Comparison of ENCODE assay signal across 8 mouse cellular contexts in genomic region chr17:24140845-24141424, GRCm38 (mm10). TPM values are rescaled to one million over a fixed set of nuclear protein-coding genes. Genes with fewer than 3 reads are reported as not detected.
DNase-seq lines count a peak whose midpoint lies in the region; ATAC-seq and TF ChIP-seq lines count a peak whose summit lies in the region.

No protein-coding gene starts in this region.

- TF ChIP-seq EP300 in CH12.LX (IDR thresholded peaks at IDR 0.05; ENCODE audit: low read length), result no peak

- no peak for DNase-seq in cerebellum, adult 18-20 months
- peak; percentile 37 for DNase-seq in CH12.LX (ENCODE audit: extremely low read depth)
- peak; percentile 26 for DNase-seq in embryo, embryonic 10.5 days (ENCODE audit: low spot score)
- DNase-seq in hindbrain, embryonic 11.5 days (ENCODE audit: low spot score), result peak; percentile 47
- DNase-seq in natural killer cell, adult 2 months (ENCODE audit: low spot score in 2 of 2), result peak; percentile 29 to 35
- DNase-seq in urinary bladder, postnatal 4 days (ENCODE audit: low spot score in 2 of 2), result no peak

- H3K9me3 ChIP-seq in CH12.LX (replicated peaks; ENCODE audit: low read length), result no peaks in the 10 kb centered on the region
- H3K9me3 ChIP-seq in hindbrain, embryonic 11.5 days (ENCODE audit: control insufficient read depth, low read length), result no peaks in the 10 kb centered on the region
- no peaks in the 10 kb centered on the region for H3K9me3 ChIP-seq in limb, embryonic 13.5 days

- H3K4me2 ChIP-seq in CH12.LX (ENCODE audit: insufficient read depth, low read depth, poor library complexity, severe bottlenecking), result peak overlapping the region; percentile 100
- peak overlapping the region; percentile 76 for H3K4me2 ChIP-seq in hindbrain, embryonic 11.5 days (replicated peaks; ENCODE audit: low read depth, low read length)
- peak overlapping the region; percentile 87 for H3K4me2 ChIP-seq in limb, embryonic 13.5 days (replicated peaks)

- WGBS in hindbrain, embryonic 11.5 days, result under 1% methylated on average over 34 of the region's 43 CpGs
- WGBS in limb, embryonic 13.5 days, result under 1% methylated on average over 43 of the region's 43 CpGs

- in situ Hi-C loops in CH12.LX (cut with MboI; ENCODE audit: low pct_ligation_motif_present, low pct_unique_long_range_greater_than_20kb, low sequenced_read_pairs), result no loop called here

- TF ChIP-seq RAD21 in CH12.LX (IDR thresholded peaks at IDR 0.05; ENCODE audit: low read depth, low read length), result no peak

- H3K36me3 ChIP-seq in CH12.LX (replicated peaks in 1 of 2; ENCODE audit: control insufficient read depth in 1 of 2, insufficient read depth in 1 of 2, low read length in 1 of 2), result peaks cover 0 to 7% of the 10 kb centered on the region in 2 experiments
- no peaks in the 10 kb centered on the region for H3K36me3 ChIP-seq in hindbrain, embryonic 11.5 days (ENCODE audit: control insufficient read depth, insufficient read depth, low read length)
- H3K36me3 ChIP-seq in limb, embryonic 13.5 days, result peaks cover 5% of the 10 kb centered on the region; the same call in 1 of the 2 replicates

- dilution Hi-C loops in CH12.LX (cut with MboI; ENCODE audit: extremely low pct_ligation_motif_present, extremely low pct_unique_long_range_greater_than_20kb, low sequenced_read_pairs), result no loop called here

- no peak for TF ChIP-seq POLR2A in CH12.LX (IDR thresholded peaks at IDR 0.05; ENCODE audit: low read depth, low read length)

- TF ChIP-seq CTCF in CH12.LX (conservative IDR thresholded peaks at IDR 0.05 in 1 of 2, IDR thresholded peaks at IDR 0.05 in 1 of 2; ENCODE audit: low read depth in 2 of 2, low read length in 2 of 2), result no peak

- no peaks in the 10 kb centered on the region for H3K27me3 ChIP-seq in CH12.LX (replicated peaks)
- no peaks in the 10 kb centered on the region for H3K27me3 ChIP-seq in hindbrain, embryonic 11.5 days (ENCODE audit: control insufficient read depth, insufficient read depth, low read length)
- no peaks in the 10 kb centered on the region for H3K27me3 ChIP-seq in limb, embryonic 13.5 days

- H3K79me2 ChIP-seq in CH12.LX (replicated peaks; ENCODE audit: control insufficient read depth, extremely low read depth, insufficient read depth, poor library complexity, severe bottlenecking), result peaks cover 28% of the 10 kb centered on the region

- peak overlapping the region; percentile 42; the same call in 1 of the 2 replicates for H3K27ac ChIP-seq in CH12.LX (ENCODE audit: insufficient read depth, low read depth)
- peak overlapping the region; percentile 47 for H3K27ac ChIP-seq in hindbrain, embryonic 11.5 days (ENCODE audit: low read depth, low read length)
- H3K27ac ChIP-seq in limb, embryonic 13.5 days, result peak overlapping the region; percentile 88

- peak overlapping the region; percentile 88 to 97 (median 92) for H3K4me3 ChIP-seq in CH12.LX (replicated peaks in 1 of 3; ENCODE audit: low read depth in 2 of 3, low read length in 2 of 3, poor library complexity in 1 of 3)
- H3K4me3 ChIP-seq in hindbrain, embryonic 11.5 days (ENCODE audit: low read depth, low read length), result peak overlapping the region; percentile 88
- peak overlapping the region; percentile 99 for H3K4me3 ChIP-seq in limb, embryonic 13.5 days

- peak; percentile 23; the same call in 1 of the 2 replicates for ATAC-seq in cerebellum, adult (ENCODE audit: insufficient number of reproducible peaks, low FRiP score, low TSS enrichment)
- ATAC-seq in hindbrain, embryonic 11.5 days (ENCODE audit: low FRiP score), result peak; percentile 34
- peak; percentile 59 for ATAC-seq in limb, embryonic 13.5 days (ENCODE audit: low FRiP score, low read depth)

- peaks cover 12 to 55% of the 10 kb centered on the region in 2 experiments for H3K4me1 ChIP-seq in CH12.LX (ENCODE audit: control insufficient read depth in 1 of 2, insufficient read depth in 2 of 2)
- H3K4me1 ChIP-seq in hindbrain, embryonic 11.5 days (replicated peaks; ENCODE audit: control insufficient read depth, insufficient read depth, low read length), result no peaks in the 10 kb centered on the region; the same call in 1 of the 2 replicates
- peaks cover 23% of the 10 kb centered on the region for H3K4me1 ChIP-seq in limb, embryonic 13.5 days

- peak overlapping the region; percentile 89 for H3K9ac ChIP-seq in CH12.LX (ENCODE audit: insufficient read depth, low read depth)
- H3K9ac ChIP-seq in hindbrain, embryonic 11.5 days (ENCODE audit: low read depth, low read length), result peak overlapping the region; percentile 82
- peak overlapping the region; percentile 93 for H3K9ac ChIP-seq in limb, embryonic 13.5 days

TF ChIP-seq in CH12.LX, 34 proteins besides CTCF, POLR2A, EP300 and RAD21:
- peak; percentile 16; the same call in 1 of the 2 replicates for TF ChIP-seq SIN3A (IDR thresholded peaks at IDR 0.05; ENCODE audit: low read length)
- 0 out of 2 replicates have a peak, but pooled peaks have one; percentile 41 for TF ChIP-seq UBTF (IDR thresholded peaks at IDR 0.05; ENCODE audit: low read depth, low read length)
- TF ChIP-seq MXI1 (IDR thresholded peaks at IDR 0.05; ENCODE audit: low read depth, low read length), result 0 out of 2 replicates have a peak, but pooled peaks have one; percentile 3
- TF ChIP-seq RCOR1 (conservative IDR thresholded peaks at IDR 0.05; ENCODE audit: low read depth, low read length), result no peak
- no peak for TF ChIP-seq JUN (IDR thresholded peaks at IDR 0.05; ENCODE audit: insufficient read depth, low read depth, low read length)

RNA-seq across cellular contexts. Expression of gene Pdpk1, which starts 9.8 kb away (rescaled TPM):
- total RNA-seq in CH12.LX (2012; rRNA removed) (15.3 and 15.9 TPM in 2 replicates), CH12.LX (2014; rRNA removed) (16.7 and 17.0 TPM in 2 replicates)
- polyA plus RNA-seq in CH12.LX (2012; ENCODE audit: insufficient read length, low read depth), result 9.6 and 12.2 TPM in 2 replicates
- polyA plus RNA-seq in hindbrain, embryonic 11.5 days (2014; fragmentation: Nextera tagmentation; extraction: Ambion mirVana), result 46.5 and 61.7 TPM in 2 replicates
- 37.9 and 38.2 TPM in 2 replicates for polyA plus RNA-seq in limb, embryonic 13.5 days (2015; fragmentation: Nextera tagmentation; extraction: Ambion mirVana)

RNA-seq across cellular contexts. Expression of gene Amdhd2, which starts 22.6 kb away (rescaled TPM):
- 0.59 and 0.64 TPM in 2 replicates for total RNA-seq in CH12.LX (2012; rRNA removed)
- total RNA-seq in CH12.LX (2014; rRNA removed), result not detected in 2 replicates
- not detected in 2 replicates for polyA plus RNA-seq in CH12.LX (2012; ENCODE audit: insufficient read length, low read depth)
- 31.1 and 33.1 TPM in 2 replicates for polyA plus RNA-seq in hindbrain, embryonic 11.5 days (2014; fragmentation: Nextera tagmentation; extraction: Ambion mirVana)
- 36.9 and 38.1 TPM in 2 replicates for polyA plus RNA-seq in limb, embryonic 13.5 days (2015; fragmentation: Nextera tagmentation; extraction: Ambion mirVana)

RNA-seq across cellular contexts. Expression of gene Atp6v0c, which starts 28.6 kb away (rescaled TPM):
- total RNA-seq in CH12.LX (2012; rRNA removed) (79.4 and 83.2 TPM in 2 replicates), CH12.LX (2014; rRNA removed) (41.8 and 49.1 TPM in 2 replicates)
- 317 and 407 TPM in 2 replicates for polyA plus RNA-seq in CH12.LX (2012; ENCODE audit: insufficient read length, low read depth)
- 499 and 514 TPM in 2 replicates for polyA plus RNA-seq in hindbrain, embryonic 11.5 days (2014; fragmentation: Nextera tagmentation; extraction: Ambion mirVana)
- 446 and 468 TPM in 2 replicates for polyA plus RNA-seq in limb, embryonic 13.5 days (2015; fragmentation: Nextera tagmentation; extraction: Ambion mirVana)

Comparison
In these comparisons a context has a peak if more than half of its experiments do, and no peak if none do; other contexts are left out.
1. DNase-seq: peak in CH12.LX (single experiment), embryo, embryonic 10.5 days (single experiment), hindbrain, embryonic 11.5 days (single experiment) and natural killer cell, adult 2 months (2 of 2); none in cerebellum, adult 18-20 months (0 of 2) and urinary bladder, postnatal 4 days (0 of 2).
2. RNA of gene Amdhd2, which starts 22.6 kb away (polyA plus RNA-seq): 36.9 to 38.1 TPM in limb, embryonic 13.5 days and 31.1 to 33.1 TPM in hindbrain, embryonic 11.5 days; not detected in CH12.LX; every median in the first group is over 10 times any median in the second.
3. Peak in every context shown above with its lines, with median percentiles within 50 percentile points of each other: ATAC-seq, H3K27ac ChIP-seq, H3K4me2 ChIP-seq, H3K4me3 ChIP-seq and H3K9ac ChIP-seq.